Mouse (Mus musculus): ENCODE data around the gene Olfr259. TPM values are rescaled to one million over a fixed set of nuclear protein-coding genes. Genes with fewer than 3 reads are reported as not detected.

Gene Olfr259
- total RNA-seq (2021) = not detected

DNA sequence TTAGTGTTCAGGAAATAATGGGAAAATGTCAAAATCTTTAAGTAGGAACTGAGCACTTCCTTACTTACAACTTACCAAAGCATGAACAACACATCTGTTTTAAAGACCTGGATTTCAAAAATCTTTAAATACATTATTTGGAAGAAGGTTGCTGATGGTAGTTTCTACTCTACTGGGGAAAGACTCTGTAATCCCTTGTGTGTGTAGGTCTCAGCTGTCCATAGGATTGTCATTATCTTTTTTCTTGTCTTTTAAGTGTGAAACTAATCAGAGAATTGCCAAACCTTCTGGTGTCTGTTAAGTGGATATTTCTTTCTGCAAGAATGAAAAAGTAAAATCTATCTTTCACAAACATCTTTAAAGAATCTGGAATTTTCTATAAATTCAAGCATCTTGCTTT, at the start of gene Olfr259:
TSS of gene Olfr259 (minus strand) at position 101 of the 400 bp plus-strand sequence.
- intact Hi-C loops (cut with DNase I) = no loop called here

DNA sequence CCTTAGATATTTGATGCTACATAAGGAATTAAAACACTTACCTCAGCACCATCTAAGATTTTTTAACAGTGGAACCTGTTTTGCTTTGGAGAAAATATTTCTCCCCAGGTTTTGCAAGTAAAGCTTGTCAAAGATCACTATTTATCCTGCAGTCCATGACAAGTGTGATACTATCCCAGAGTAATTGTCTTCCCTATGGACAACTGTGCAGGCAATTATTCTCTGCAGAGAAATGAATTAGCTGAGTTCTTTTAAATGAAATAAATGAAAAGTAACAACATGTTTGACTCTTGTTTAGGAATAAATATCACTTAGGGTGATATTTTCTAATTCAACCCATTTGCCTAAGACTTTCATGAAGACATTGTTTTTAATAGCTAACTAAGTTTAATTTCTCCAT, 38.2 kb upstream of the Olfr259 start, which contains the start of gene Olfr1111:
TSS of gene Olfr1111 (minus strand) at position 101 of the 400 bp plus-strand sequence.
- intact Hi-C loops (cut with DNase I) = no loop called here
- DNase-seq (ENCODE audit: low spot score in 2 of 2) = no peak

More for the DNA sequence above, at the start of gene Olfr259:
- no peak for DNase-seq (ENCODE audit: low spot score in 2 of 2)

DNA sequence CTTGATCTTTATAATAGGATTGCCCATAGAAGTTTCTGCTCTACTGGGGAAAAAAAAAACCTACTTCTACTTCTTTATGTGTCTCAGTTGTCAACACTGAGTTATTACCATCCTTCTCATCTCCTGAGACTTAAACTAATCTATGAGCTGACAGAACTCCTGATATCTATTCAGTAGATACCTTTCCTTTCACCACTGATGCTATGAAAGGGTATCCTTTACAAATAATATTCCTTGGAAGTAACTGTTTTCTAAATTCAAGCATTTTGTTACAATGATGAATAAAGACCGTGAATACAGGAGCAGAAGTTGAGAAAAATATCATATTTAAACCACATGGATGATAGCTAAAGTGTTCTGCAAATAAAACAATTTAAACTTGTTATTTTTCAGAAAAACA, 25.8 kb upstream of the Olfr259 start, which contains the start of gene Olfr1110:
TSS of gene Olfr1110 (minus strand) at position 101 of the 400 bp plus-strand sequence.
- intact Hi-C loops (cut with DNase I) = no loop called here

DNA sequence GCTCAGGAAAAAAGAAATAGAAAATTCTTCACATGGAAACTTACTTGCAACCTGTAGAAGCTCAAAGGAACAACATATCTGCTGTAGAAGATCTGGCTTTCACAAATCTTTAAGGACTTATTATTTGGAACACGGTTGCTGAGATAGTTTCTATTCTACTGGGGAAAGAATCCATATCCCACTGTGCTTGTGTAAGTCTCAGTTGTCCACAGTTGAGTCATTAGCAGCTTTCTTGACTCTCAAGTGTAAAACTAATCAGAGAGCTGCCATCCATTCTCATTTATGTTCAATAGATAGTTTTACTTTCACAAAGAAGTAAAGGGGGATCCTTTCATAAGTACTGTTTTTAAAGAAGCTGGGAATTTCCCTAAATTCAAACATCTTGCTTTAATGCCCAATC, 18.5 kb downstream of the Olfr259 start, which contains the start of gene Olfr1109:
TSS of gene Olfr1109 (minus strand) at position 101 of the 400 bp plus-strand sequence.
- no peak for DNase-seq (ENCODE audit: low spot score in 2 of 2)
- intact Hi-C loops (cut with DNase I) = no loop called here

More for the DNA sequence above, 25.8 kb upstream of the Olfr259 start, which contains the start of gene Olfr1110:
- DNase-seq (ENCODE audit: low spot score in 2 of 2) = no peak

DNA sequence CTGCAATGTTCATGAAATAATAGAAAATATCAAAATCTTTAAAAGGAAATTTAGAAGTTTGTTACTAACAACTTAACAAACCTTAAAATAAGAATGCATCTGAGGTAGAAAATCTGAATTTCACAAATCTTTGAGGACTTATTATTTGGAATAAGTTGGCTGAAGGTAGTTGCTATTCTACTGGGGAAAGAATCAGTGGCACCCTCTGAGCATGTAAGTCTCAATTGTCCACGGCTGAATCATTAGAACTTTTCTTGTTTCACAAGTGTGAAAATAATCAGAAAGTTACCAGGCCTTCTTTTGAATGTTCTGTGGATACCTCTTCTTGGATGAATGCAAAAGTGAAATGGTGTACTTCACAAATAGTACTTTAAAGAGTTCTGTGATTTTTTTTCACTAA, 38.6 kb downstream of the Olfr259 start, which contains the start of gene Olfr1107:
TSS of gene Olfr1107 (minus strand) at position 101 of the 400 bp plus-strand sequence.
- intact Hi-C loops (cut with DNase I) = no loop called here
- no peak for DNase-seq (ENCODE audit: low spot score in 2 of 2)

Other genes starting within 250 kb of the Olfr259 start
- gene Gm13723, start 239.8 kb downstream of the Olfr259 start, total RNA-seq (2021) = not detected
- gene Olfr1097, start 222.4 kb downstream of the Olfr259 start, total RNA-seq (2021) = not detected
- gene Olfr1098, start 190.0 kb downstream of the Olfr259 start, total RNA-seq (2021) = not detected
- gene Olfr1099, start 153.9 kb downstream of the Olfr259 start, total RNA-seq (2021) = not detected
- not detected for gene Olfr1100, start 134.6 kb downstream of the Olfr259 start, total RNA-seq (2021)
- gene Olfr1101, start 123.3 kb downstream of the Olfr259 start, total RNA-seq (2021) = not detected
- gene Olfr1102, start 116.2 kb downstream of the Olfr259 start, total RNA-seq (2021) = not detected
- not detected for gene Olfr1104, start 87.5 kb downstream of the Olfr259 start, total RNA-seq (2021)
- not detected for gene Olfr1105, start 78.0 kb downstream of the Olfr259 start, total RNA-seq (2021)
- gene Olfr1106, start 62.3 kb downstream of the Olfr259 start, total RNA-seq (2021) = not detected
- not detected for gene Olfr1107, start 38.8 kb downstream of the Olfr259 start, total RNA-seq (2021)
- gene Olfr1109, start 18.6 kb downstream of the Olfr259 start, total RNA-seq (2021) = not detected
- gene Olfr1110, start 25.7 kb upstream of the Olfr259 start, total RNA-seq (2021) = not detected
- gene Olfr1111, start 38.1 kb upstream of the Olfr259 start, total RNA-seq (2021) = not detected
- not detected for gene Olfr1112, start 73.2 kb upstream of the Olfr259 start, total RNA-seq (2021)
- not detected for gene Olfr1113, start 94.4 kb upstream of the Olfr259 start, total RNA-seq (2021)
- not detected for gene Olfr1115, start 133.4 kb upstream of the Olfr259 start, total RNA-seq (2021)
- not detected for gene Olfr1116, start 153.0 kb upstream of the Olfr259 start, total RNA-seq (2021)
- gene Olfr1118, start 193.0 kb upstream of the Olfr259 start, total RNA-seq (2021) = not detected
- gene Olfr1120, start 240.2 kb upstream of the Olfr259 start, total RNA-seq (2021) = not detected

All from left cerebral cortex, postnatal 36 days (tissue).